Mouse (Mus musculus) layer of hippocampus, postnatal 10 days (tissue): ENCODE measurements around the gene Kirrel3. TPM values are rescaled to one million over a fixed set of nuclear protein-coding genes. Genes with fewer than 3 reads are reported as not detected.

Experiments
- DNase-seq, 2 experiments: peaks; one replicate each; pipeline ENCODE4 v3.0.0; 2021; ENCODE audit warnings: low spot score in 2 of 2
- total RNA-seq, 2 experiments: library from RNA; stranded (reverse); gene quantifications; 2 replicates each; pipeline ENCODE4 v1.2.3; 2021

Gene Kirrel3
- total RNA-seq, 2 experiments from 2014 or later, result 46.5 to 47.1 TPM

DNA sequence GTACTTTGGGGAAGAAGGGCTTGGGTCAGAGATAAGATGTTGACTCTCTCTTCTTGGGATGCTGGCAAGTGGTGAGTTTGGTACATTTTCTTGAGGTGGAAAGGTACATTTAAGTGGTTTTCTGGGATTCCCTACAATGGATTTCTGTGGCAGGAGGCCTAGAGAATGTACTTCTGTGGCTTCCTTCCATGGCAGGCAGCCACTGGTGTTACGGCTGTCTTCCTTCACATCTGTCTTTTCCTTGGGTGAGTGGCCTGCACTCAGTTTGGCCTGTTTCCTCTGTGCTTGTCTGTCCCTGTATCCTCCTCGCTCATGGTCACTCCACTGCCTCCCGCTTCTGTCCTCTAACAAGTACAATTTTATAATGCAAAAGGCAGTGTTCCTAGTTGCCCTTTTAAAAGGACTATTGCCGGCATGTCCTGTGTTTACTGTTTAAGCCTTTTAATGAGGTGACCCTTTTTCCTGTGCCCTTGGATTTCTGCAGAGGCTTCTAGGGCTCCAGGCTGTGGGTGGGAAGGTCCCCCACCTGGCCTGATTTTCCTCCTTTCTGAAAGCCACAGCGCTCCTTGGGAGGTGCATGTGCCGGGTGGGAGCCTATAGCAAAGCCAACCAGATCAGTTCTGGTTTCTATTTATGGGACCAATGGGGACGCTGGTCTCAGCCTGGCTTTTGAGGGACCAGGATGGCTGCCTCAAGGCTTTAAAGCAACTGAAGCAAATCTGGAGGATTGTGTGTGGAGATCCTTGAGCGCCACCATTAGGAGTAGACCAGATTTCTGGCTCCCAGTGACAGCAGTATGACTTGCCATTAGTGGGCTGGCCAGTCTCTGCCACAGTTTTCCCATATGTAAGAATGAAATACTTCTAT, 491.1 kb downstream of the Kirrel3 start:
- no peak for DNase-seq

- no peak for DNase-seq
Measured at GRCm38 (mm10) chr9:34977700-34978099, 492.0 kb downstream of the Kirrel3 start.

GRCm38 (mm10) chr9:34978229-34978628, 492.5 kb downstream of the Kirrel3 start:
- no peak for DNase-seq

DNA sequence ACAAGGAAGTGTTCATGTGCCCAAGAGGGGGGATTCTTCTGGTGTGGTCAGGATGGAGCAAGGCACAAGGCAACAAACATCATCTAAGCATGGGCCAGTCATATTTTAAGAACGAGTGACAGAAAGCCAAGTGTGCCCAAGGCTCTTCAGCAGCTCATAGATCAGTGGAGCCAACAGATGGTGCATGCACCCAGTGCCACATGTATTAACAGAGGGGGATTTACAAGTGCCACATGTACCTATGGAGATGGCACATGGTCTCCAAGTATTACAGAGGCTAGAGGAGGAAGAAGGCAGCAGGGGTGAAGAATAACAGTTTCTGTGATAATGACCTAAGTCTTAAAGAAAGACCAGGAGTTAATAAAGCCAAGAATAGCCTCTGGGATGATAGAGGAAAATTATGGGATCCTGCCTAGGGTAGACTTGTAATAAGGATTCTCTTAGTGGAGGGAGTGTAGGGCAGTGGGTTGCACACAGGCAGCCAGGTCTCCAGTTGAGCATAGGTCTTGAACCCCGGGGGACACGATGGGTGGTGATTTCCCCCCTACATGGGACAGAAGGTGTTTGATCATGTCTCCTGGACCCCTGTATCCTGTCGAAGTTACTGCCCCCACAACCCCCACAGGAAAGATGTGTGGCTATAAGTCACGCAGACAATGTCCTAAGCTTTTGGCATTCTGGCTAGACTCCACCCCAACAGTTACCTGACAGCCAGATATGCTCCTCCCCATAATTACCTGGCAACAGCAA, 495.0 kb downstream of the Kirrel3 start:
- DNase-seq, result no peak

DNA sequence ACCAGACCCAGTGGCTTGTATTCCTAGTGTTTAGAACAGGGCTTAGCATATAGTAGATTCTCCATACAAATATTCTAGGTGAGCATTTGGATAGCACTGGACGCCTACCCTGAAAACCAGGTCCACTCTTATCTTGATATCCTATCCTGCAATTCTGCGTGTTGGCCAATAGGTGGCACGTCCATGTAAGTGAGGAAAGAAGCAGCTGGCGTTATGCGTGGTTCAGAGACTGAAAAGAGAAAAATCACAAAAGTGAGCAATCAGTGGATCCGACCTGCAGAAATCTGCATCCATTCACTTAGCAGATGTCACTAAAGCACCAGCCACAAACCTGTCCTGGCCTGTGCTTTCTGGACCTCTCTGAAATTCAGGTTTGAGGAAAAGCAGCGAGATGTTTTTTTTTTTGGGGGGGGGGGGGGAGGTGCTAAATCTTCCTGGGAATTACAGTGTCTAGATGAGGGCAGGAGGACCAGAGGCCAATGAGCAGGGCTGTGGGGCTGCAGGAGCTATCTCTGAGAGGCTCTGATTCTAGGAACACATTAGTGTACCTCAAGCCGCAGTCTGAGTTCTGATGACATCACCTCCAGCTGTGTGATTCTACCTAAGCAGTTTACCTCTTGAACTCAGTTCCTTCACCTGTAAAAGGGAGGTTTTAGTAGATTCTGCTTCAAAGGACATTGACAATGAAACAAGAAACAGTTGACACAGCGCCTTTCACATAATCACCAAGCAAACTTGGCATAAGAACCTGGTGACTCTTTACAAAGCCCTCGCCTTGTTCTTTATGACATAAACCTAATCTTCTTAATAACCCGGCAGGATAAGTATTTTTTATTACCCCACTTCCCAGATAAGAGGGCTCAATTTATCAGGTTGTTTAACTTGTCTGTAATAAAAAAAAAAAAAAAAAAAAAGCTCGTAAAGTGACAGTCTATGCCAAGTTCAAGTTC, 498.1 kb downstream of the Kirrel3 start:
- DNase-seq, result peak; percentile 35 to 46

GRCm38 (mm10) chr9:34986156-34986555, 500.5 kb downstream of the Kirrel3 start:
- peak; percentile 68 for DNase-seq

DNA sequence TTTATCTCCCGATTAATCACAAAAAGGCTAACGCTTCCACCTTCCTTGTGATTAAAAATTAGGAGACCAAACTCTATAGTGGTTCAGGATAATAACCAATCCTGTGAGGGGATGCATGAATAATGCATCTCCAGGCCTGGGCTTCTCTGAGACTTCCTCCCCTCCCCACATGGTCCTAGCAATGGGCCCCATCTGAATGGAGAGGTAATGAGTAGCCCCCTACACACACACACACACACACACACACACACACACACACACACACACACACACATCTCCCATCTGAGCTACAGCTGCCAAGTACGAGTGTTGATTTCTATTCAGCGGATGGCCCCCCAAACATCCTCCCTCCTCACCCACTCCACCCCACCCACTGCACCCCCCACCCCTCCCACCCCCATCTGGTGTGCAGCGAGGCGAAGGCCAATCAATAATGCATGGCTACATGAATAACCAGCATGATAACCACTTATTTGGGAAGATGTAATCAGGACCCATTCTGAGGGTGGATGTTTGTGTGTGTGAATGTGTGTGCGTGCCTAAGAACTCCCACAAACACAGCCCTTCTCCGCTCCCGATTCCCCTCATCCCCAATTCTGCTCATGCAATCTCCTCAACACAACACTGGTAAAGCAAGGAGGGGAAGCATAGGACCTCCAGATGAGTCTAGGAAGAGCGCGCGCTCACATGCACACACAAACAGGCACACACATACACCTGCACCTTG, 501.9 kb downstream of the Kirrel3 start:
- DNase-seq, result no peak

- no peak for DNase-seq
Measured at GRCm38 (mm10) chr9:34988683-34989082, 503.0 kb downstream of the Kirrel3 start.

GRCm38 (mm10) chr9:34992201-34992600, 506.5 kb downstream of the Kirrel3 start:
- DNase-seq, result no peak

DNA sequence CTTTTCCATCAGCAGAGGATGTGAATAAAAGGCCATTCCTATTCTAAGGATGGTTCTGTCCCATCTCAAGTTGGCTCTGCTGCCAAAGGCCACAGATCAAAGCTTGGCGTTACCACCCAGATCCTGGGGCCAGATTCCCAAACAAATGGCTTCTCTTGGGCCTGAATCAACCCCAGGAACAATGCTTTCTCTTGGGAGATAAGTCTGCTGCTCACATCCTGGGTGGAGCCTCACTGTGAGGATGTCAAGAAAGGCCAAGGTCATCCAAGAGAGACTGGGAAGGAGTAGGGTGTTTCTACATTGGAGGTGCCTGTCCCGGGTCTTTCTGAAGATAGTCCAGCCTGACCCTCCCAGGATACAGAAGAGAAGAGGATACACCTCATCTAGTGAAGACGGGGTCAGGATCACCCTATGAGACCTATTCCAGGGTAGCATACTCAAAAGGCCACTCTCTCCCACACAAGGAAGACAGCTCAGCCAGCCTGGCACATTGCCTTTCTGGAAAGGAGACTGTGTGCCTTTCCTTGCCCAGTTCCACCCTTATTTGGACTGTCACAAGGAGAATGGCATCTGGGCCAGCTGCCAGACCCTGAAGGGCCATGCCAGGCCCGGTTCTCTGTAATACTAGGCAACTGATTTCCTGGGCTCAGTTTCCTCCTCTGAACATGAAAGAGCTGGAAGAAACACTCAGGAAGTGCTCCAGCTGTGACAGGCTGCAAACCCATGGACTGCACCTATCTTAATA, 507.9 kb downstream of the Kirrel3 start:
- peak; percentile 80 to 84 for DNase-seq

- no peak for DNase-seq
Measured at GRCm38 (mm10) chr9:34995078-34995477, 509.4 kb downstream of the Kirrel3 start.

GRCm38 (mm10) chr9:34995660-34996378, 510.1 kb downstream of the Kirrel3 start:
- peak in 1 of 2 experiments; percentile 51 for DNase-seq

DNA sequence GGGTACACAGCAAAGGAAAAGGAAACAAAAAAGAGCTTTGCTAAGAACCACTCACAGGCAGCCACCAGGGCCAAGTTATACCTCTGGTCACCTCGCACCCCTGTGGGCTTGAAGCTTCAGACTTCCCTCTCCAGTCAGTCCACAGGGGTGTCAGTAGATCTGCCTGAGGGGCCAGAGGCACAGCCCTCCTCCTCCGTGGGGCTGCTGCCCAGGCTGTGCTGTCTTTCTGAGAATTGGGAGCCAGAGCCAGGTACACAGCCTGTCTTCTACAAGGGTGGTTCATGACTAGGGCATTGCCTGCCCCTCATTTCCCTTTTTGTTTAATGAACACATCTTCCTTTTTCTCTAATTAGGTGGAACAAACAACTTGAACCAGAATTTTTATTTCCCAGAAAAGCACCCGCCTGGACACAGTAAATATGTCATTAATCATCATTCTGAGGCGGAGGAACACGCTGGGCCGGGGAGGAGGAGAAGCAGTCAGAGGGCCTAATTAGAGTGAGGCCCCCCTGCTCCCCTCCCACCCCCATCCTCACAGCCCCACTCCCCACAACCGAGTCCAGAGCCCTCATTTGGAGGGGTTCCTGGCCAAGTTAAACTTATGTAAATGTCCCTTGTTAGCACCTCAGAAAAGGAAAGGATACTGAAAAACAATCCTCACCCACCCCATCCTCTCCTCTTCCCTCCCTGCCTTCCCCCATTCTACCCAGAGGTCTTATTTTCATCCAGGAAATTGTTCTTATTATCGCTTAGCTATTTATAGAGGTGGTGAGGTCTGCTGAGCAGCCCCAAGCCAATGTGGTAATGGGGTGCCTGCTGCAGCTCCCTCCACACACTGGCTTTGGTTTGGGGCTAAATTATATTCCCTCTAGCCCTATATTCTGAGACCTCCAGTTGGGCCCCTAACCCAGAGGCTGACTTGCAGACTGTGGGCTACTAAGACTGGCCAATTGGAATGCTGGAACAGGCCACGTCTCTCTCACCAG, 512.5 kb downstream of the Kirrel3 start:
- no peak for DNase-seq

GRCm38 (mm10) chr9:35004113-35004512, 518.4 kb downstream of the Kirrel3 start:
- DNase-seq, result no peak

DNA sequence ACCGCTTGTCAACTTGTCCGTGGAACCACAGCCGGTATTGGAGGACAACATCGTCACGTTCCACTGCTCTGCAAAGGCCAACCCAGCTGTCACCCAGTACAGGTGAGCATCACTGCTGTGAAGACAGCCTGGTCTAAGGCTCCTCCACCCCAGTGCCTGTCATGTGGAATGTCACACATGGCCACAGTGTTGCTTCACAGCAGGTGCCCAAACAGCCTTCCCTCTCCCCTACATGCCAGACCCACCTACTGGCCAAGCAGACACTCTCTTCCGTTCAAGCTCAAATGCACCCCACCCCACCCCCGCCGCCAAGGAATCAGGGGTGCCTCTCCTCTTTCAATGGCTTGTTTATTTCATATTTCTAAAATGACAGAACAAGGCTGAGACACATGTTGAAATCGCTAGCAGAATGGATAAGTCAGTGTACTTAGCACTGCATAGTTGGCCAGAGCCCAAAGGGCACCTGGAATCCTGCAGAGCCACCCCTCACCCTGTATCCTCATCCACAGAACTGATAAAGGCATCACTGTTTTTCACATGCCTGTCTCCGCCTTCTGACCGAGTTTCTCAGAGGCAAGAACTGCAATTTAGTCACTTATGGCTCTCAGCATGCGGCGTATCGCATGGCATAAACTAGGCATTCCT, 522.1 kb downstream of the Kirrel3 start:
- no peak for DNase-seq

DNA sequence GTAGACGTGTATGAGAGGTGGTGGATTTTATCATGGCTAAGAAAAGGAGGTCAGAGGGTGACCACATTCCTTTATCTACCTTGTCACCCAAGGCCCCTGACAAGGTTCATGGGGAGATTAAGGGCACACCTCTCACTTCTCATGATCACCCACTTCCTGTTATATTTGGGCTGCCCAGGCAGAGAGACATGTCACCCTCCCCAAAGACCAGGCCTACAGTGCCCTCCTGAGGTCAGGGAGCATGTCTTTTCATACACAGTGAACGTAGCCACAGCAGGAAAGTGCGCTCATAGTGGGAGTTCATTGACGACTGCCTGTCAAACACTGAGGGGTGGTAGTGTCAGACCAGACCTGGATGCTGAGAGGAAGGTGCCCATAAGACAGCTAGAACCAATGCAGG, 531.1 kb downstream of the Kirrel3 start:
- DNase-seq, result no peak

DNA sequence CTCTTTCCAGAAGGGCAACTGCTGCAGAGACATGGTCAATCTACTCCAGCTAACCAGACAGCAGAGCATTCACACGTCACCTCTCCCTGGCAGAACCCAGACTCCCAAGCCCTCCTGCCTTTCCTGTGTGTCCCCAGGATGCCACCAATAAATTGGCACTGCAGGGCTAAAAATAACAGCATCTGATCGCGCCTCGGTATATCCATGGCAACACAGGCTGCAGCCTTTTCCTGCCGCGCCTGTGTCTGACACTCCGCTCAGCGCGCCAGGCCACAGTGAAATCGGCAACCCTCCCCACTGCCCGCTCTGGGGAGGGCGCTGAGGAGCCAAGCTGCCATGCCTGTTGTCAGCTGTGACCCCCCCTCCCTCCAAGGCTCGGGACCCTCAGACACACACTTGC, 531.9 kb downstream of the Kirrel3 start:
- DNase-seq, result peak; percentile 54 to 65
